Mouse (Mus musculus) lung, postnatal 14 days (tissue): Measurements from ENCODE around the gene Adm2.

Experiments used
- DNase-seq: peaks from one replicate; pipeline ENCODE4 v3.0.0; 2021

Gene Adm2

GRCm38 (mm10) chr15:89314107-89314506, 8.4 kb upstream of the Adm2 start:
- DNase-seq: no peak

GRCm38 (mm10) chr15:89314511-89315189, 7.9 kb upstream of the Adm2 start:
- peak; percentile 19 for DNase-seq

DNA sequence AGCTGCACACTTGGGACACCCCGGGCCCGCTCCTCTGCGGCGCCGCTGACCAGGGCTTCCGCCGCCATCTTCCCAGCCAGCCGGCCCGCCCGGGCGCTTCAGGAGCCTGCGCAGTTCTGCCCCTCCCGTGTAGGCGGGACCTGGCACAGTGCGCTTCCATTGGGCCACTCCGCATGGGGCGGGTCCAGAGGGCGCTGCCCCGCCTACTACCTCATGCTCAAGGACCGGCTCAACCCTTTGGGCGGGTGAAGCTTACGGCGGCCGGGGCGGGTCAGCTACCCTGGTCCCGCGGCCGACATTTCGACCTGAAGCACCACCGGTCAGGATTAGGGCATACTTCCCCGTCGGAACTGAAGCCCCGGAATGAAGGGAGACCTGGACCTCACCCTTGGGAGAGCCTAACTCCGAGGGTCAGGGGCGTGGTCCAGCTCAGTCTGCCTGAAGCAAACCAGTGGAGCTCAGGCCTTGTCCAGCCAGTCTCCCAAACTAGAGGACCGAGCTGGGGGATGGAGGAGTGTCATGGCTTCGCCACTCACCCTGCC, 7.3 kb upstream of the Adm2 start, which contains the start of gene Sbf1:
TSS of gene Sbf1 (minus strand) at position 122 of the 542 bp plus-strand sequence.
- peak; percentile 99 for DNase-seq

DNA sequence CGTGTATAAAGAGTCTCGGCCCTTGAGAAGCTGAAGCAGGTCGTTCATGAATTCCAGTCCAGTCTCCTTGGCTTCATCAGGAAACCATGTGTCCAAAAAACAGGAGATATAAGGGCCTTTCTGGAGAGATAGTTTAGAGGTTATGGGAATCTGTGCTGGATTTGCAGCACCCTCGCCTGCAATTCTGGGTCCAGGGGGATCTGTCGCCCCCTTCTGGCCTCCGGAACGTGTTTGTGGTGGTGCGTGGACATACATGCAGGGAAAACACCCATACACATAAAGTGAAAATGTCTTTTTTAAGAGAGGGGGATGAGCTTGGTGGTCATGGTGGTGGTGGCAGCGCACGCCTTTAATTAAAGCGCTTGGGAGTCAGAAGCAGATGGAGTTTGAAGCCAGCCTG, 6.4 kb upstream of the Adm2 start:
- DNase-seq: no peak

DNA sequence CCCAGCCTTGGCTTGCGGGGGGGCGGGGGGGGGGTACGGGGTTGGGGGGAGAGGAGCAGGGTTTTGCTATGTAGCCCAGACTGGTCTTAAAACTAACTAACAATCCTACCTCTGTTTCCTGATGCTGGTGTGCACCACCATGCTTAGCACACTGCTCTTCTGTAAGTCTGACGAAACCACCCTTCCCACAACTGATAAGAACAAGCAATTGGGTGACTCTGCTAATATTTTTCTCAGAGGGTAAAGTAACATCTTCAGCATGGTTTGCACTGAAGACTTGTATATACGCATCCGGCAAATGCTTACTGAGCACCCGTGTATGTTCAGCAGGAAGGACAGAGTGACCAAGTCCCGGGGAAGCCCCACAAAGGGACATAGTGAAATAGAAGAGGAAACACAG, 1.3 kb upstream of the Adm2 start:
- DNase-seq: no peak

DNA sequence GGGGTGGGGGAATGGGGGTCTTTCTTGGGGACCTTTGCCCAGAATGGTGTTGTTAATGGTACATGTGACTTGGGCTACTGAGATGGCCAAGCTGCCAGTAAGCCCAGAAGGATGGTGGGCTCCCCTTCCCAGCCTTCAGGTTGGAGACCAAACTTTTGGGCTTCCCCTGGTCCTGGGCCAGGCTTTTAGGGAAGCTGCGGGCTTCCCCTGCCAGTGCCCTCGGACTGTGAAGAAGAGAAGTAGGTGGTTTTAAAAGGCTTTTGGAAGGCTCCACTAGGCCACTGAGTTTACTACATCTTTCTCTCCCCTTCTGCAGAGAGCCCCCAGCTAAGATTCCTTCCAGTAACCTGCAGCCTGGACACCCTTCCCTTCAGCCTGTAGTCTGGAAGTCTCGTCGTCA, 1.1 kb downstream of the Adm2 start:
- no peak for DNase-seq

DNA sequence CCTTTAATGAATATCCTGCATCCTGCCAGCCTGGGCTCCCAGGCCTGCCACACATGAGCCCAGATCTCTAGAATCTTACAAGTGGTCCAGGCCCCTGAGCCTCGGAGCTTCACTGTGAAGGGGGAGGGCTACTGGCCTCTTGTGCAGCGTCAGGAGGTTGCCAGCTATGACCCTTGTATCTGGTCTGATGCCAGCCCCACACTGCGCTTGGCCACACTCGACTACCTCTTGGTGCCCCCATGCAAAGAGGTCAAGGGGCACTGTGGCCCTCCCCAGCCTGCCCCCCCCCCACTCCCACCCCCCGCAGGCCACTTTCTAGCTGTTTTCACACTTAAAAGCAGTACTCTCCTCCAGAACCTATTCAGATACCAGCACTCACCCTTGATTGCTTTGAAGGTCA, 3.9 kb downstream of the Adm2 start:
- no peak for DNase-seq

DNA sequence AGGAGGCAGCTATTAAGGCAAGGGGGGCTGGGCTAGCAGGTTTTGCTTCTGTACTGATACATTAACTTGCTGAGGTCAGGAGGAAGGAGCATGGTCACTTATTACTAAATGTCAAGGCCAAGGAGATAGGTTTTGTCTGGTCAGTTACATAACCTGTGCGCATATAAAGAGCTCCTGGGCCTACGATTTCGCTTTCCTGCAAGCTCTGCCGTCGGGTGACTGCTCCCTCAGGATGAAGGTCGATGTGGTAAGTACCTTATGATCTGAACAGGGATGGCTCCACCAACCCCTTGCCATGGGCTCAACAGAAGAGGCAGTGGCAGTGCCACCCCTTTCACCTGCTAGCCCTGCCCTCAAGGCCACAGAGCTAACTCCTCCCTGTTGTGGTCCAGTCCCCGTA, 11.8 kb downstream of the Adm2 start, which contains the start of gene Miox:
TSS of gene Miox (plus strand) at position 128 of the 400 bp plus-strand sequence.
- no peak for DNase-seq

DNA sequence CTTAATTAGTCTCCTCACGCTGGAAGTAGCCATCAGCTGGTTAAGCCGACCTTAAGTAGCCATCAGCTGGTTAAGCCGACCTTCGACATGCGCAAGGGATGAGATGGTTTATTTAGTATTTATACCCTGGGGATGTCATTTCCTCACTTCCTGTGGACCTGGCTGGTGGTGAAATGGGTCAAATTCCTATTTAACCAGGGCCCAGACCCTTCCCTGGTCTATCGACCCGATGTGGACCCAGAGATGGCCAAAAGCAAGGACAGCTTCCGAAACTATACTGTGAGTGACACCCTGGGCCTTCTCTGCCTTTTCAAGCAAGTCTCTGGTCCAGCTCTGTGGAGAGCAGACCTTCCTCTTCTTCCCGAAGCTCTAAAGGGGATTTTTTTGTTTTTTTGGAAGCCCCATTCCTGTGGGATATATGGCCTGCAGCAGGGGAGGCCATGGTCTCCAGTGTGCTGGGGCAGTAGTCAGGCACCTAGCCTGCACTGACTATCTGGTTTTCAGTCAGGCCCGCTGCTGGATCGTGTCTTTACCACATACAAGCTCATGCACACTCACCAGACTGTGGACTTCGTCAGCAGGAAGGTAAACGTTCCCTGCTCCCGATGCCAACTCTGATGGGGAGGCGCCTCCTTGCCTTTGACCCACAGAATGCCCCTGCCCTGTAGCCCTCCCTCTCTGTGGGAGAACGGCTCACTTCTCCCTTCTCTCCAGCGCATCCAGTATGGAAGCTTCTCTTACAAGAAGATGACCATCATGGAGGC, 12.4 kb downstream of the Adm2 start:
- no peak for DNase-seq

DNA sequence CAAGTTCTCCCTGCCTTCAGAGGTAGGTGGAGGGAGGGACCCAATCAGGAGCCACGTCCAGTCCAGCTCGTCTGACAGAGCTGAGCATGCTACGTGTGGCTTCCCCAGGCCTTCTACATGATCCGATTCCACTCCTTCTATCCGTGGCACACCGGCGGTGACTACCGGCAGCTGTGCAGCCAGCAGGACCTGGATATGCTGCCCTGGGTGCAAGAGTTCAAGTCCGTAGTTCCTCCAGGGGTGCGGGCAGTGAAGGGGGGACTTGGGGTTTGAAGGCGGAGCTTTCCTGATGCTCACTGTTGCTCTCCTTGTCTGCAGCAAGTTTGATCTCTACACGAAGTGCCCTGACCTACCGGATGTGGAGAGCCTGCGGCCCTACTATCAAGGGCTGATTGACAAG, 13.9 kb downstream of the Adm2 start:
- DNase-seq: no peak

DNA sequence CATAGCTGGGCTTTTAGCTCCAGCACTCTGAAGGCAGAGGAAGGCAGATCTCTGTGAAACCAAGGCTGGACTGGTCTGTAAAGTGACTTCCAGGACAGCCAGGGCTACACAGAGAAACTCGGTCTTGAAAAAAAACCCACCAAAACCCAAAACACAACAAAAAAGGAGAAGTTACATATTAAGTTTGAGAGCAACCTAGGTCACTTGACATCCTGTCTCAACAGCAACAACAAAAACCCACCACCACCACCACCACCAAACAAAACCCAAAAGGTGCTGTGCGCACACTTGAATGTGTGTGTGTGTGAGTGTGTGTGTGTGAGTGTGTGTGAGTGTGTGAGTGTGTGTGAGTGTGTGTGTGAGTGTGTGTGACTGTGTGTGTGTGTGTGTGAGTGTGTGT, 17.2 kb downstream of the Adm2 start:
- DNase-seq: no peak

GRCm38 (mm10) chr15:89340136-89340535, 17.6 kb downstream of the Adm2 start:
- no peak for DNase-seq

GRCm38 (mm10) chr15:89341678-89342077, 19.2 kb downstream of the Adm2 start:
- DNase-seq: no peak

- no peak for DNase-seq
Observed at GRCm38 (mm10) chr15:89343325-89343724, 20.8 kb downstream of the Adm2 start.

GRCm38 (mm10) chr15:89350447-89350846, 27.9 kb downstream of the Adm2 start:
- DNase-seq: no peak

- no peak for DNase-seq
Observed at GRCm38 (mm10) chr15:89351302-89351701, 28.8 kb downstream of the Adm2 start.

- no peak for DNase-seq
Observed at GRCm38 (mm10) chr15:89352054-89352453, 29.5 kb downstream of the Adm2 start.

DNA sequence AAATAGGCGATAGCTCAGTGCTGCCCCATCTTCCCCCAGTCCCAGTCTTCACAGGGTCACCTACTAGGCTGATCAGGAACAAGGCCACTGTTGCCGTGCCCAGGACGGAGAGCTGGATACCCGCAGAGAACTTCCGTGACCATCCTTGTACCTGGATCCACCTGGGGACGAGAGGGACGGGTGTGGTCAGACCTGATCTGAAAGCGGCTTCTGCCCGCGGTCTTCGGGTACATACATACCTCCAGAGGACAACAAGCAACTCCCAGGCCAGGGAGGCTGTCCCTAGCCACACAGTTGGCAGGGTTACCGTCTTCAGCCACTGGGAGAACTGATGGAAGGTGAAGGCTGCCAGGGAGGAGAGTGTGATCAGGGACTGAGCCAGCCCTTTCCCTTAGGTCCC, 30.3 kb downstream of the Adm2 start:
- DNase-seq: no peak

DNA sequence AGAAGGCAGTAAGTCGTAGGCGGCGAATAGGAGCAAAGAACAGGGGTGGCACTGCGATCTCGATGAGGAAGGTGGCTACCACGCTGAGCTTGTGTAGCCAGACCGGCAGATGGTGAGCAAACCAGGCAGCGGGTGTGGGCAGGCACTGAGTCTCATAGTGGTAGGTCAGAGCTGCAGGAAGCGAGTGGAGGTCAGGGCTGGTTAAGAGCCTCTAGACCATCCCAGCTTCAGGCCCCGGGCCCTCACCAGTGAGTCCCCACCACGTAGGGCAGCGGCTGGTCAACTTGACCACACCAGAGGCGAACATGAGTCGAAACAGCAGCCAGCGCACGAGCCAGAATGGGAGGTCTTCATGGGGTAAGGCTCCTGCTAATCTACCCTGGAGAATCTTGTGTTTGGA, 31.3 kb downstream of the Adm2 start:
- no peak for DNase-seq

DNA sequence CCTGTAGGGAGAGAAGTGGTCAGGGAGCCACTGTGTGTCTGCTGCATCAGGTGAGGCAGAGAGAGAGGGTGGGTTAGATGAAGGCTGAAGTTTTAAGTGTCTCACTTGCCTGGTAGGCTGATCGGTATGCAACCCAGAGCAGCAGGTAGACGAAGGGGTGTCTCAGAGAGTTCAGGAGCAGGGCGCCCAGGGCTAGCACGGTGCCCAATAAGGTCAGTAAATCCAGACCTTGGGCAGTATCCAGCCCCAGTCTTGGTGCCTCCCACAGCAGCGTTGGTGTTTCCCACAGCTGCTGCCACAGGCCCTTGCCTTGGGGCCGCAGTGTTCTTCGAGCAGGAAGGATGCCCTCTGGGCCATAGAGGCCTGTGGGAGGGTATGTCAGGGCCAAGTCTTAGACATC, 31.9 kb downstream of the Adm2 start:
- DNase-seq: no peak

- peak; percentile 97 for DNase-seq
Observed at GRCm38 (mm10) chr15:89355241-89356187, 33.0 kb downstream of the Adm2 start, which contains the start of the genes Lmf2 and Ncaph2. TSS of gene Lmf2 (minus strand) at chr15:89355659. TSS of gene Ncaph2 (plus strand) at chr15:89355719.

GRCm38 (mm10) chr15:89356372-89356771, 33.9 kb downstream of the Adm2 start:
- DNase-seq: peak; percentile 72

- no peak for DNase-seq
Observed at GRCm38 (mm10) chr15:89358784-89359183, 36.3 kb downstream of the Adm2 start.
